Mouse (Mus musculus): ENCODE results near the gene Slc12a9. TPM values are rescaled to one million over a fixed set of nuclear protein-coding genes. Genes with fewer than 3 reads are reported as not detected.
A peak's percentile ranks its signal among the peaks of the same experiment; 100 is the strongest.

The Slc12a9 gene
- polyA plus RNA-seq, 1 experiment from 2014 or later: 13.0 TPM

DNA sequence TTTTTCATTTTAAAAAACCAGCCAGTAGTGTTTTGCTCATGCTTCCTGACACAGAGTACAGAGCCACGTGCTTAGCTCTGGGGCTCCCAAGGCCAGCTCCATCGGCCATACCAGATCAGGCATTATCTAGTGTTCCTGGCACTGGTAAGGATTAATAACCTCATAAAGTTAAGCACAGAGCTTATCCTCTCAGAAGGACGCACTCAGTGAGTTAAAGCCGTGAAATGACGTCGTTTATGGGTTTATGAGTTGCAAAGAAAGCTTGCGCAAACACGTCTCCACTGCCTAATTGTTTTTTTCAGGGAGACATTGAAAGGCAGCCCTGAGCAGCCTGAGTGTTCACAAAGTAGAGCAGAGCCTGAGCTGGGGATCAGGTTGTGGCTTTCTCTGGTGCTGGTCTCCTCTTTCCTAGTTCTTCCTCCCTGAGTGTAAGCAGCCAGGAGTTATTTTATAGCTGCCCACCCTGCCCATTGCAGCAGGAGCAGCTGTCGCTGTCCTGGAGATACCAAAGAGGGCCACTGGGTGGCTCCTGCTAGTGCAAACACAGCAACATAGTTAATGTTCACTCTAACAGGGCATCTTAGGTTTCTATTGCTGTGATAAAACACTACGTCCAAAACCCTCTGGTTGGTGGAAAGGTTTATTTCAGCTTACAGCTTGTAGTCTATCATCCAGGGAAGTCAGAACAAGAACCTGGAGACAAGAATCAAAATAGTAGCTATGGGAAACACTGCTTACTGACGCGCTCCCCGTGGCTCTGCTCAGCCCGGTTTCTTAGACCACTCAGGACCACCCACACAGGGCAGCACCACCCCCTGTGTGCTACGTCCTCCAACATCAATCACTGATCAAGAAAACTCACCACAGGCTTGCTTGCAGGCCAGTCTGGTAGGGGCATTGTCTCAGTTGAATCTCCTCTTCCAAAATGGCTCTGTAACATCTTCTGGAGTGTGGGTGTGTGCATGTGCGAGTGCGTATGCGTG lies 55.7 kb downstream of the Slc12a9 start:
- Histone ChIP-seq H3K36me3 (no peaks in the 10 kb centered on the region), H3K27me3 (replicated peaks) (no peaks in the 10 kb centered on the region), H3K9me3 (no peaks in the 10 kb centered on the region), H3K4me3 (replicated peaks) (no peak overlapping the region), H3K9ac (no peak overlapping the region), H3K4me1 (0 out of 2 replicates have a peak, but pooled peaks cover 3% of the 10 kb centered on the region), H3K27ac (peak overlapping the region; percentile 49), H3K4me2 (peak overlapping the region; percentile 11; the same call in 1 of the 2 replicates)
- ATAC-seq (ENCODE audit: insufficient read depth, low FRiP score, low read depth): peak; percentile 60; the same call in 1 of the 2 replicates
- 37% methylated on average over 18 of the region's 18 CpGs for WGBS

DNA sequence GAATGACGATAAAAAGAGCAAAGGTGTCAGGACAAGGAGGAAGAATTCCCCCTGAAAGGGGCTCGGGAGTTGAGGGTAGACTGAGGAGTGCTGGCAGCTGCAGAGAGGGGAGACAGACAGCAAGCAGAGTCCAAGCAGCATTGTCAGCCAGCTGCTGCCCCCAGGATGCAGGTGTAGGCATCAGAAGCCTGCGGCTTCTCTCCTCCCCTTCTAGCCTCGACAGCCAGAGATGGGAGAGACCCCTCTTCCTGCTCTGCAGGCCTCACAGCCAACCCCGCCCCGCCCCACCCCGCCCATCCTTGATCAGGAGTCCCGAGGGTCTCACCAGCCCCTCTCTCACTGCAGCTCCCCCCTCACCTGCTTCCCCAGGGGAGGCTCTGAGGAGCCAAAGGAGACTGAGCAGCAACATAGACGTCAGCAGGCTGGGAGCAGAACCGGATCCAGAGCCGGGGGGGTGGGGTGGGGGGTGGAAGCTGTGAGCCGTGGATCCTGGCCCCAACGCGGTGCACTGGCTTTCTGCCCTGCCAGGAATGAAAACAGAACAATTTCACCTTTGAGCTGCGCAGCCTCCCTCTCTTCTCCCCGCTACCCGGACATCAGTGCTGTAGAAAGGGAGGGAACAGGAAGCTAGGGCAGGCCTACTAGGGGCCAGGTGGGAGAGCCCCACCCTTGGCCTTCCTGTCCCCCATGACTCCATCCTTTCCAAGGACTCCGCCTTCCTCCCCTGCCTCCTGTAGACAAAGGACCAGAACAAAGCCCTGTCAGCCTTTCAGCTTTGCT lies 65.1 kb downstream of the Slc12a9 start:
- H3K4me3 ChIP-seq (replicated peaks): peak overlapping the region; percentile 9; the same call in 1 of the 2 replicates
- WGBS: 21% methylated on average over 18 of the region's 18 CpGs
- H3K9ac ChIP-seq: no peak overlapping the region
- no peaks in the 10 kb centered on the region for H3K36me3 ChIP-seq
- H3K4me2 ChIP-seq: peak overlapping the region; percentile 40
- peak; percentile 27; the same call in 1 of the 2 replicates for ATAC-seq (ENCODE audit: insufficient read depth, low FRiP score, low read depth)
- no peaks in the 10 kb centered on the region for H3K27me3 ChIP-seq (replicated peaks)
- H3K27ac ChIP-seq: no peak overlapping the region
- no peaks in the 10 kb centered on the region for H3K9me3 ChIP-seq
- no peaks in the 10 kb centered on the region for H3K4me1 ChIP-seq

DNA sequence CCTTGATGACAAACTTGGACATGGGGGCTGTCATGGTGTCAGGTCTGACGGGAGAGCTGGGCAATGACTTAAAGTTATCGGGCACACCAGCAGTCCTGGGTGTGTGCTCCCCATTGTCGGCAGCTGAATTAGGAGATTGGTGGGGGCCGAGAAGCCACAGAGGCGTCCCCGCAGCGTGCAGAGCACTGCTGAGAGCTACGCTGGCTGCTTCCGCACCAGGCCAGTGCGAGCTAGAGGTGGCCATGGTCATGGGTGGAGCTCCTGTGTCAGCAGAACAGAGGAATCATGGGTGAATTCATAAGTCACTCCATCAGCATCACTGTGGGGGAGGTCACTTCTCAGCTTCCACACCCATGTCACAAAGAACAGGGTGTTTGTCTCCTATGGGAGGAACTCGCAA lies 68.6 kb downstream of the Slc12a9 start:
- Histone ChIP-seq H3K9me3 (no peaks in the 10 kb centered on the region), H3K9ac (no peak overlapping the region), H3K4me2 (no peak overlapping the region), H3K4me1 (no peaks in the 10 kb centered on the region), H3K4me3 (replicated peaks) (no peak overlapping the region), H3K27me3 (replicated peaks) (no peaks in the 10 kb centered on the region), H3K36me3 (no peaks in the 10 kb centered on the region), H3K27ac (no peak overlapping the region)
- 87% methylated on average over 11 of the region's 11 CpGs for WGBS
- ATAC-seq (ENCODE audit: insufficient read depth, low FRiP score, low read depth): no peak

Small RNA genes within 50 kb of the gene (microRNA-seq; reads per million reads assigned to microRNA genes)
- not detected for gene Mir7036
- not detected for gene Mir8116

Other genes starting within 250 kb of the Slc12a9 start
- gene Trim56, start 217.4 kb downstream of the Slc12a9 start, polyA plus RNA-seq (2015; fragmentation: Nextera tagmentation; extraction: Ambion mirVana): 9.7 and 10.2 TPM in 2 replicates
- 0.54 and 1.9 TPM in 2 replicates for gene Muc3, start 184.3 kb downstream of the Slc12a9 start, polyA plus RNA-seq (2015; fragmentation: Nextera tagmentation; extraction: Ambion mirVana)
- 1.2 and 2.6 TPM in 2 replicates for gene Muc3a, start 121.2 kb downstream of the Slc12a9 start, polyA plus RNA-seq (2015; fragmentation: Nextera tagmentation; extraction: Ambion mirVana)
- gene Ache, start 46.1 kb downstream of the Slc12a9 start, polyA plus RNA-seq (2015; fragmentation: Nextera tagmentation; extraction: Ambion mirVana): 9.8 and 12.3 TPM in 2 replicates
- gene Ufsp1, start 39.0 kb downstream of the Slc12a9 start, polyA plus RNA-seq (2015; fragmentation: Nextera tagmentation; extraction: Ambion mirVana): 7.8 and 8.7 TPM in 2 replicates
- gene Srrt, start 25.9 kb downstream of the Slc12a9 start, polyA plus RNA-seq (2015; fragmentation: Nextera tagmentation; extraction: Ambion mirVana): 113 and 122 TPM in 2 replicates
- gene Trip6, start 19.2 kb downstream of the Slc12a9 start, polyA plus RNA-seq (2015; fragmentation: Nextera tagmentation; extraction: Ambion mirVana): 73.2 and 73.4 TPM in 2 replicates
- gene Ephb4, start 16.5 kb upstream of the Slc12a9 start, polyA plus RNA-seq (2015; fragmentation: Nextera tagmentation; extraction: Ambion mirVana): 35.5 and 41.4 TPM in 2 replicates
- gene Zan, start 143.5 kb upstream of the Slc12a9 start, polyA plus RNA-seq (2015; fragmentation: Nextera tagmentation; extraction: Ambion mirVana): 0.72 and 0.94 TPM in 2 replicates
- 52.4 and 54.6 TPM in 2 replicates for gene Pop7, start 168.9 kb upstream of the Slc12a9 start, polyA plus RNA-seq (2015; fragmentation: Nextera tagmentation; extraction: Ambion mirVana)
- 10.2 and 12.2 TPM in 2 replicates for gene Gigyf1, start 185.0 kb upstream of the Slc12a9 start, polyA plus RNA-seq (2015; fragmentation: Nextera tagmentation; extraction: Ambion mirVana)
- gene Epo, start 199.6 kb upstream of the Slc12a9 start, polyA plus RNA-seq (2015; fragmentation: Nextera tagmentation; extraction: Ambion mirVana): not detected in 2 replicates
- 359 and 366 TPM in 2 replicates for gene Gnb2, start 199.9 kb upstream of the Slc12a9 start, polyA plus RNA-seq (2015; fragmentation: Nextera tagmentation; extraction: Ambion mirVana)
- gene Actl6b, start 219.9 kb upstream of the Slc12a9 start, polyA plus RNA-seq (2015; fragmentation: Nextera tagmentation; extraction: Ambion mirVana): 4.5 and 5.1 TPM in 2 replicates
- gene Tfr2, start 236.2 kb upstream of the Slc12a9 start, polyA plus RNA-seq (2015; fragmentation: Nextera tagmentation; extraction: Ambion mirVana): 2.2 and 4.7 TPM in 2 replicates